Mouse (Mus musculus) fat pad, adult 2 months (tissue): Measurements from ENCODE around the gene Usp37.
"Not testable (repeated sequence)": the region's sequence is repeated elsewhere in the genome, so short reads cannot be mapped to it uniquely, and the experiment has no call there.

Experiments
- DNase-seq: peaks from one replicate; pipeline ENCODE4 v3.0.0-alpha.2; 2011; ENCODE audit warnings: low read depth, low spot score; ENCODE audit errors: extremely low read depth

Usp37 gene

GRCm38 (mm10) chr1:74544184-74544583 is at the start of gene Usp37:
TSS of gene Usp37 (minus strand) at chr1:74544284.
- no peak for DNase-seq

GRCm38 (mm10) chr1:74587773-74588445 is 43.8 kb upstream of the Usp37 start, which contains the start of the genes Zfp142 and Bcs1l:
TSS of gene Zfp142 (minus strand) at chr1:74588246.
TSS of gene Bcs1l (plus strand) at chr1:74588289.
- DNase-seq, result peak; percentile 89

GRCm38 (mm10) chr1:74587233-74587772 is 43.2 kb upstream of the Usp37 start:
- no peak for DNase-seq

- DNase-seq, result no peak
Measured at GRCm38 (mm10) chr1:74584616-74585398, 40.7 kb upstream of the Usp37 start.

GRCm38 (mm10) chr1:74582621-74583020 is 38.5 kb upstream of the Usp37 start:
- no peak for DNase-seq

- DNase-seq, result no peak
Measured at GRCm38 (mm10) chr1:74569739-74570719, 25.9 kb upstream of the Usp37 start.

GRCm38 (mm10) chr1:74565834-74566233 is 21.8 kb upstream of the Usp37 start:
- no peak for DNase-seq

- DNase-seq, result no peak
Measured at GRCm38 (mm10) chr1:74559061-74559460, 15.0 kb upstream of the Usp37 start.

DNA sequence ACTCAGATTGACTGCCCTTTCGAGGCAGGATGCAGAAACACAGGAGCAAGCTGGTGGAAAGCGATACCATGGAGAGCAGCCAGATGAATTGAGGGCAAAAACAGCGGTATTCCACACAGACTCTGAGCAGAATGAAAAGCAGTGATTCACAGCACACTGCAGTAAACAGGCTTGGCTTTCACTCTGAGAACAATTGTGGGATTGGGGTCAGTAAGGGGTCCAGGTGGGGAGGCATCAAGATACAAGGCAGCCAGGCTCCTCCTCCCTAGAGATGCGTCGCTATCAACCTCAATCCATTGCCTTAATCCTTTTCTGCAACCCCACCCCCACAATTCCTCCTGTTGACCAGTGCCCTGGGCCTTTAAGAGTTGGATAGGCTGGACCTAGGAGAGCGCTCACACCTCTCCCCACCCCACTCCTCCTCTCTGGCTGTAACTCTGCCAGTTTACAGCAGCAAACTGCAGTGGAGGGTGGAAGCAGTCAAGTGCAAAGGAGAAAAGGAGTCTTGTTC is 1.6 kb downstream of the Usp37 start, which contains the start of gene Plcd4:
Gene Plcd4 (plus strand): TSS at position 438 of the 511 bp plus-strand sequence.
- DNase-seq, result no peak

GRCm38 (mm10) chr1:74538650-74539049 is 5.4 kb downstream of the Usp37 start:
- DNase-seq, result no peak

GRCm38 (mm10) chr1:74528589-74528988 is 15.5 kb downstream of the Usp37 start:
- no peak for DNase-seq

- no peak for DNase-seq
Measured at GRCm38 (mm10) chr1:74524746-74525145, 19.3 kb downstream of the Usp37 start.

- DNase-seq, result no peak
Measured at GRCm38 (mm10) chr1:74519875-74520274, 24.2 kb downstream of the Usp37 start.

- not testable (repeated sequence) for DNase-seq
Measured at GRCm38 (mm10) chr1:74512999-74513398, 31.1 kb downstream of the Usp37 start.

DNA sequence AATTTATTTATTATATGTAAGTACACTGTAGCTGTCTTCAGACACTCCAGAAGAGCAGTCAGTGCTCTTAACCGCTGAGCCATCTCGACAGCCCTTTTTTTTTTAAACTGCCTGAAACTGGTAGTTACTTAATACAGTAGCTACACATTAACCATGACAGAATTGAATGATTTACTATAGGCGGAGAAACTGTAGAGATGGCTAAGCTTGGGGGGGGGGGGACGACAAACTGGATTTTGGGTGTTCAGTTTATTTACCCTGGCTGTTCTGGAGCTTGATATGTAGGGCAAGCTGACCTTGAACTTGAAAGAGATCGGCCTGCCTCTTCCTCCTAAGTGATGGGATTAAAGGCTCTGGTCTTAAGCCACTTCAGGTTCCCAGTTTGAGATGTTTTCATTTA is 32.8 kb downstream of the Usp37 start:
- DNase-seq, result no peak

DNA sequence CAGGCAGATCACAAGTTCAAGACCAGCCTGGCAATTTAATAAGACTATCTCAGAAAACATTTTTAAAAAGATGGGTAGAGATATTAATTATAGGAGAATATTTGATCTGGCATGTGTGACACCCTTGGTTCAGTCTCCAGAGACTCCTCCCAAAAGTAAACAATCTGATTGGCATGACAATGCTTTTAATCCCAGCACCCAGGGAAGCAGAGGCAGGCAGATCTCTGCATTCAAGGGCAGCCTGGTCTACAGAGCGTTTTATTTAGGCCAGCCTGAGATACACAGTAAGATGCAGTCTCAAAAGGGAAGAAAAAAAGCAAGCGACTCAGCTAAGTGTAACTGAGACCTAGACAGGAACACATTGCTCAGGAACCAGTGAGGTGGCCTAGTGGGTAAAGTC is 36.3 kb downstream of the Usp37 start:
- no peak for DNase-seq

GRCm38 (mm10) chr1:74506471-74506881 is 37.6 kb downstream of the Usp37 start:
- no peak for DNase-seq

GRCm38 (mm10) chr1:74505721-74506464 is 38.2 kb downstream of the Usp37 start, which contains the start of gene Cnot9:
TSS of gene Cnot9 (plus strand) at chr1:74506058.
- peak; percentile 73 for DNase-seq

- DNase-seq, result no peak
Measured at GRCm38 (mm10) chr1:74505393-74505720, 38.7 kb downstream of the Usp37 start.

DNA sequence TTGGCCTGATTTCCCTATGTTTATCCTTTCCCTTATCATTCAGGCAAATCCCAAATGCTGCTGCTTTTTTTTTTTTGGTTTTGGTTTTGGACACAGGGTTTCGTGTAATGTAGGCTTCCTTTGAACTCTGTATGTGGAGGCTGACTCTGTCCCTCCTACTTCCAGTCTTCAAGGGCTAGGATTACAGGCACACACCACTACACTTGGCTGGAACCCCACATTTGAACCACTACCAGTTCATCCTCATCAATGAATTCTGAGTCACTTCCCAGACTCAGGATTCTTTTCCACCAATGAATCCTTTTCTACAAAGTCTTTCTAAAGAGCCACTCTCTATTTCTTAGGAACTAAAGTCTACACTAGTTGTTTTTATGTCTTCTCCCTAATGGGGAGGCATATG is 43.0 kb downstream of the Usp37 start:
- no peak for DNase-seq
